9 mouse cellular contexts compared by ENCODE assay signal in the genomic region with DNA sequence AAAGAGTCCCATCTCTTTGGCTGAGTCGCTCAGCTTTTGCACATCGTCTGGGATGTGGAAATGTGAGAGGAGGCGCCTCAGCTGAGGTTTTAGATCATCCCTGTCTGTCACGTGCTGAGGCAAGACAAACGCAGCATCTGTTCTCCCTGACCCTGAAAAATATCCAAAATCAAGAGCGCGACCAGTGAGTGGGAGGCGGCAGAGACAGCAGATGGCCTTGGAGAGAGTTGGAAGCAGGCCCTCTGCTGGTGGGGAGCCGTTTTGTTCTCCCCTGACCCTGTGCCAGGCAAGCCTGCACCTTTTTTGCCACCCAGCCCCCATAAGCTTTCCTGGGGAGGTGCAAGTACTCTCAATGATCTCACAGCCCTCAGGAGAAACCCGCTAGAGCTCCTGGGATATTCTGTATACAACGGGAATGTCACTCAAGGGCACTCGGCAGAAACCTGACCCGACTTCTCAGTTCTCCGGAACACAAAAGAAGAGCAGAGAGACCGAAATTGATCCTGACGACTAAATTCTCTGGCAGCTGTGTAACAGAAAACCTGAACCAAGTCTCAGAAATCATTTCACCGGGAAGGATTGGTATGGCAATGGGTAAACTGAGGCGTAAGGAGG. TPM values are rescaled to one million over a fixed set of nuclear protein-coding genes. Genes with fewer than 3 reads are reported as not detected.
DNase-seq lines count a peak whose midpoint lies in the region; ATAC-seq and TF ChIP-seq lines count a peak whose summit lies in the region.
"Had no signal": no experiment of that assay in that cellular context is flagged by ENCODE, and none has a peak within 500 bp of the region (broad histone marks: within the 10 kb centered on the region; RNA-seq: fewer than 3 reads in every experiment).

No protein-coding gene starts in this region.

- H3K9ac ChIP-seq in hindbrain, embryonic 11.5 days (ENCODE audit: low read depth, low read length): no peak overlapping the region
- H3K9ac ChIP-seq in lung, postnatal 0 days (replicated peaks; ENCODE audit: low read depth): no peak overlapping the region

- H3K4me3 ChIP-seq in hindbrain, embryonic 11.5 days (ENCODE audit: low read depth, low read length): no peak overlapping the region
- no peak overlapping the region for H3K4me3 ChIP-seq in lung, postnatal 0 days (ENCODE audit: low read depth, low read length)

- no peaks in the 10 kb centered on the region for H3K9me3 ChIP-seq in hindbrain, embryonic 11.5 days (ENCODE audit: control insufficient read depth, low read length)
- H3K9me3 ChIP-seq in lung, postnatal 0 days (ENCODE audit: low read length): no peaks in the 10 kb centered on the region

- H3K4me1 ChIP-seq in hindbrain, embryonic 11.5 days (replicated peaks; ENCODE audit: control insufficient read depth, insufficient read depth, low read length): no peaks in the 10 kb centered on the region
- H3K4me1 ChIP-seq in lung, postnatal 0 days (ENCODE audit: insufficient read depth, low read depth, low read length): no peaks in the 10 kb centered on the region

- peak; percentile 60; the same call in 1 of the 2 replicates for ATAC-seq in hindbrain, embryonic 11.5 days (ENCODE audit: low FRiP score)
- ATAC-seq in lung, postnatal 0 days: peak; percentile 71

- DNase-seq in MEL-GATA-1-ER (ENCODE audit: extremely low read depth, low read depth): peak; percentile 14
- peak; percentile 97 for DNase-seq in cerebellum, adult 9-10 months
- peak; percentile 49 to 55 for DNase-seq in frontal cortex, postnatal 10 days (ENCODE audit: low spot score in 2 of 2)
- DNase-seq in hindbrain, embryonic 11.5 days (ENCODE audit: low spot score): peak; percentile 79
- DNase-seq in layer of hippocampus, postnatal 10 days (ENCODE audit: low spot score in 2 of 2): peak; percentile 57 to 76
- DNase-seq in lung, postnatal 0 days (ENCODE audit: low spot score): peak; percentile 91
- peak; percentile 73 for DNase-seq in ovary, postnatal 36 days (ENCODE audit: low spot score)
- peak; percentile 61 to 76 for DNase-seq in thymus, postnatal 10 days (ENCODE audit: low spot score in 2 of 2)

- TF ChIP-seq EP300 in lung, postnatal 0 days (IDR thresholded peaks at IDR 0.05): no peak

- no peaks in the 10 kb centered on the region for H3K27me3 ChIP-seq in hindbrain, embryonic 11.5 days (ENCODE audit: control insufficient read depth, insufficient read depth, low read length)
- H3K27me3 ChIP-seq in lung, postnatal 0 days (replicated peaks; ENCODE audit: insufficient read depth, low read length): no peaks in the 10 kb centered on the region

- no peaks in the 10 kb centered on the region for H3K36me3 ChIP-seq in hindbrain, embryonic 11.5 days (ENCODE audit: control insufficient read depth, insufficient read depth, low read length)
- H3K36me3 ChIP-seq in lung, postnatal 0 days (ENCODE audit: insufficient read depth, low read length): no peaks in the 10 kb centered on the region

- peak; percentile 79 for TF ChIP-seq CTCF in lung, postnatal 0 days (IDR thresholded peaks at IDR 0.05)

- WGBS in hindbrain, embryonic 11.5 days: 29% methylated on average over 18 of the region's 18 CpGs
- 21% methylated on average over 18 of the region's 18 CpGs for WGBS in lung, postnatal 0 days

- no peak overlapping the region for H3K4me2 ChIP-seq in hindbrain, embryonic 11.5 days (replicated peaks; ENCODE audit: low read depth, low read length)
- peak overlapping the region; percentile 14 for H3K4me2 ChIP-seq in lung, postnatal 0 days (replicated peaks; ENCODE audit: low read depth, low read length)

- H3K27ac ChIP-seq in hindbrain, embryonic 11.5 days (ENCODE audit: low read depth, low read length): no peak overlapping the region
- H3K27ac ChIP-seq in lung, postnatal 0 days (ENCODE audit: low read length): no peak overlapping the region
- H3K27ac ChIP-seq: macrophage had no signal

RNA-seq across cellular contexts. Expression of a gene that starts 37.6 kb away (rescaled TPM):
- polyA plus RNA-seq in hindbrain, embryonic 11.5 days (2014; fragmentation: Nextera tagmentation; extraction: Ambion mirVana): 0.74 and 0.92 TPM in 2 replicates
- total RNA-seq in layer of hippocampus, postnatal 10 days (2021): 1 to 10 TPM; 1.6 to 2.3 TPM
- 2.2 and 3.0 TPM in 2 replicates for polyA plus RNA-seq in lung, postnatal 0 days (2015; fragmentation: Nextera tagmentation; extraction: Ambion mirVana)
- polyA plus RNA-seq: macrophage had no signal

Comparison
In these comparisons a context has a peak if more than half of its experiments do, and no peak if none do; other contexts are left out.
1. DNase-seq: peak in every context shown above with its lines; median percentile 97 in cerebellum, adult 9-10 months; 91 in lung, postnatal 0 days; 79 in hindbrain, embryonic 11.5 days; 73 in ovary, postnatal 36 days; 68 in thymus, postnatal 10 days; 66 in layer of hippocampus, postnatal 10 days; 52 in frontal cortex, postnatal 10 days; 14 in MEL-GATA-1-ER.